Mouse (Mus musculus): Measurements from ENCODE around the gene Dnal4. TPM values are rescaled to one million over a fixed set of nuclear protein-coding genes. Genes with fewer than 3 reads are reported as not detected.
"Not testable (repeated sequence)": the region's sequence is repeated elsewhere in the genome, so short reads cannot be mapped to it uniquely, and the experiment has no call there.

The Dnal4 gene
- polyA plus RNA-seq, 1 experiment from 2014 or later, result 69.0 TPM

DNA sequence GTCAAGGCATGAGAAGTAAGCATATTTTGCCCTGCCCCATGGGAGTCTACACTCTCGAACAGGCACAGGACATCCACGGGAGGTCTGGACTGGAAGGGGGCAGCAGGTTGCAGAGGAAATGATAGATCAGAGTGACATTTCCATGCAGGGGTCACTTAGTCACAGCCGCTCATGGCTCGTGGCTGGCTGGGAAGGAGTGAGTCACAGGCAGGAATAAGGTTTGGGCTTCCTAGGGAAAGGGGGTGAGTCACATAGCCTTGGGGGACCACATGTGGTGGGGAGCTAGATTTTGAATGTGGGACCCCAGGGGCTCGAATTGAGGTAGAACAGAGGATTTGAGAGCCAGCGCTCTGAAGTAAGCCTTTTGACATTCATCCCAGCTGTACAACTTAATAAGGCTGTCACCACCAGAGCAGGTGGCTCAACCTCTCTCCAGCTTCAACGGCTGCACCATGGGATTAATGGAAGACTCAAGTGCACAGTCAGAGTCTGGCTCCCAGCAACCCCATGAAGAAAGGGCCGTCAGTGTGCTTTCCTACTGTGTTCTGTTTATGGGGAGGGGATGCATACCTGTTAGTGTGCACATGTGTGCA is 36.1 kb upstream of the Dnal4 start:
- Histone ChIP-seq H3K4me1 (ENCODE audit: control insufficient read depth, insufficient read depth, low read length) (no peaks in the 10 kb centered on the region), H3K36me3 (ENCODE audit: control insufficient read depth, insufficient read depth, low read length) (no peaks in the 10 kb centered on the region), H3K27ac (ENCODE audit: low read length) (no peak overlapping the region), H3K9me3 (replicated peaks; ENCODE audit: control insufficient read depth, low read length, poor library complexity, severe bottlenecking) (no peaks in the 10 kb centered on the region; the same call in 1 of the 2 replicates), H3K4me3 (ENCODE audit: low read depth, low read length) (no peak overlapping the region), H3K27me3 (ENCODE audit: control insufficient read depth, insufficient read depth, low read depth, low read length) (no peaks in the 10 kb centered on the region), H3K9ac (ENCODE audit: low read depth, low read length) (no peak overlapping the region), H3K4me2 (ENCODE audit: low read length) (no peak overlapping the region)
- no peak for ATAC-seq
- WGBS, result 30% methylated on average over 8 of the region's 8 CpGs

DNA sequence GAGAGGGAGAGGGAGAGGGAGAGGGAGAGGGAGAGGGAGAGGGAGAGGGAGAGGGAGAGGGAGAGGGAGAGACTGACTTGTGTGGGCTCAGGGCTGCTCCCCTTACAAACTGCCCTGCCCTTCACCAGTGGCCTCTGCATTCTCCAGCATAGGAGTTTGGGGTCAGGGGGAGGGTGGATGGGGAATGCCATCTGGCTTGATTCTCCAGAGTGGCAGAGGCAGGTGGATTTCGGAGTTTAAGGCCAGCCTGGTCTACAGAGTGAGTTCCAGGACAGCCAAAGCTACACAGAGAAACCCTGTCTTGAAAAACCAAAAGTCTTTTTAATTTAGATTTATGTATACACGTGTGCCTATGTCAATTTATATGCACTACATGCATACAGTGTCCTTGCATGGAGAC is 35.2 kb upstream of the Dnal4 start:
- not testable (repeated sequence) for H3K4me1 ChIP-seq (ENCODE audit: control insufficient read depth, insufficient read depth, low read length); H3K4me3 ChIP-seq (ENCODE audit: low read depth, low read length); ATAC-seq; H3K36me3 ChIP-seq (ENCODE audit: control insufficient read depth, insufficient read depth, low read length); H3K9me3 ChIP-seq (replicated peaks; ENCODE audit: control insufficient read depth, low read length, poor library complexity, severe bottlenecking); H3K27ac ChIP-seq (ENCODE audit: low read length); H3K27me3 ChIP-seq (ENCODE audit: control insufficient read depth, insufficient read depth, low read depth, low read length); H3K9ac ChIP-seq (ENCODE audit: low read depth, low read length); H3K4me2 ChIP-seq (ENCODE audit: low read length)
- WGBS, result 76% methylated on average over 2 of the region's 2 CpGs

- 67% methylated on average over 4 of the region's 4 CpGs for WGBS
- H3K4me3 ChIP-seq (ENCODE audit: low read depth, low read length), result no peak overlapping the region
- no peaks in the 10 kb centered on the region for H3K9me3 ChIP-seq (replicated peaks; ENCODE audit: control insufficient read depth, low read length, poor library complexity, severe bottlenecking)
- H3K27me3 ChIP-seq (ENCODE audit: control insufficient read depth, insufficient read depth, low read depth, low read length), result peaks cover 13% of the 10 kb centered on the region
- ATAC-seq, result no peak
- H3K27ac ChIP-seq (ENCODE audit: low read length), result no peak overlapping the region
- no peaks in the 10 kb centered on the region for H3K36me3 ChIP-seq (ENCODE audit: control insufficient read depth, insufficient read depth, low read length)
- no peak overlapping the region for H3K4me2 ChIP-seq (ENCODE audit: low read length)
- no peaks in the 10 kb centered on the region for H3K4me1 ChIP-seq (ENCODE audit: control insufficient read depth, insufficient read depth, low read length)
- H3K9ac ChIP-seq (ENCODE audit: low read depth, low read length), result no peak overlapping the region
These were observed 33.3 kb upstream of the Dnal4 start for GRCm38 (mm10) chr15:79810997-79811396.

- Histone ChIP-seq H3K4me2 (ENCODE audit: low read length) (no peak overlapping the region), H3K36me3 (ENCODE audit: control insufficient read depth, insufficient read depth, low read length) (no peaks in the 10 kb centered on the region), H3K4me3 (ENCODE audit: low read depth, low read length) (no peak overlapping the region), H3K27ac (ENCODE audit: low read length) (no peak overlapping the region), H3K27me3 (ENCODE audit: control insufficient read depth, insufficient read depth, low read depth, low read length) (peaks cover 14% of the 10 kb centered on the region), H3K9me3 (replicated peaks; ENCODE audit: control insufficient read depth, low read length, poor library complexity, severe bottlenecking) (no peaks in the 10 kb centered on the region), H3K9ac (ENCODE audit: low read depth, low read length) (no peak overlapping the region), H3K4me1 (ENCODE audit: control insufficient read depth, insufficient read depth, low read length) (peaks cover 6% of the 10 kb centered on the region; the same call in 1 of the 2 replicates)
- WGBS, result 66% methylated on average over 3 of the region's 3 CpGs
- ATAC-seq, result no peak
These were observed 32.4 kb upstream of the Dnal4 start for GRCm38 (mm10) chr15:79810061-79810460.

GRCm38 (mm10) chr15:79808658-79809057 is 31.0 kb upstream of the Dnal4 start:
- Histone ChIP-seq H3K9ac (ENCODE audit: low read depth, low read length) (no peak overlapping the region), H3K4me3 (ENCODE audit: low read depth, low read length) (no peak overlapping the region), H3K27me3 (ENCODE audit: control insufficient read depth, insufficient read depth, low read depth, low read length) (peaks cover 14% of the 10 kb centered on the region), H3K4me2 (ENCODE audit: low read length) (no peak overlapping the region), H3K36me3 (ENCODE audit: control insufficient read depth, insufficient read depth, low read length) (no peaks in the 10 kb centered on the region), H3K9me3 (replicated peaks; ENCODE audit: control insufficient read depth, low read length, poor library complexity, severe bottlenecking) (no peaks in the 10 kb centered on the region), H3K27ac (ENCODE audit: low read length) (no peak overlapping the region), H3K4me1 (ENCODE audit: control insufficient read depth, insufficient read depth, low read length) (peaks cover 7% of the 10 kb centered on the region; the same call in 1 of the 2 replicates)
- no peak for ATAC-seq
- WGBS, result 52% methylated on average over 5 of the region's 5 CpGs

- H3K36me3 ChIP-seq (ENCODE audit: control insufficient read depth, insufficient read depth, low read length), result no peaks in the 10 kb centered on the region
- H3K4me3 ChIP-seq (ENCODE audit: low read depth, low read length), result no peak overlapping the region
- no peak overlapping the region for H3K27ac ChIP-seq (ENCODE audit: low read length)
- no peak for ATAC-seq
- peaks cover 11% of the 10 kb centered on the region; the same call in 1 of the 2 replicates for H3K4me1 ChIP-seq (ENCODE audit: control insufficient read depth, insufficient read depth, low read length)
- 35% methylated on average over 5 of the region's 5 CpGs for WGBS
- H3K9ac ChIP-seq (ENCODE audit: low read depth, low read length), result no peak overlapping the region
- H3K27me3 ChIP-seq (ENCODE audit: control insufficient read depth, insufficient read depth, low read depth, low read length), result peaks cover 14% of the 10 kb centered on the region
- no peaks in the 10 kb centered on the region for H3K9me3 ChIP-seq (replicated peaks; ENCODE audit: control insufficient read depth, low read length, poor library complexity, severe bottlenecking)
- no peak overlapping the region for H3K4me2 ChIP-seq (ENCODE audit: low read length)
These were observed 30.5 kb upstream of the Dnal4 start for GRCm38 (mm10) chr15:79808114-79808513.

DNA sequence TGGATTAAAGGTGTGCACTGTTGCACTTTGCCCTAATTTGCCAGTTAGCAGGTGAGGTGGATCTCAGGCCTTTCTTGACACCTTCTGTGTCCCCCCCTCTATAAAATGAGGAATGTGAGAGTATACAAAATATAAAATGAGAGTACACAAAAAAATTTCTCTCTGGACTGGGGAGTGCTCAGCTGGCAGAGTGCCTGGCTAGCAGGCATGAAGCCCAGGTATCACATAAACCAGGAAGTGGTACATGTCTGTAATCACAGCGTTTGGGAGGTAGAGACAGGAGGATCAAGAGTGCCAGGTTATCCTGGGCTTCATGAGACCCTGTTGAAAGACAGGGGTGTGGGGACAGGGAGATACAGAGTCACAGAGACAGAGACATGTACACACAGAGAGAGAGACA is 29.4 kb upstream of the Dnal4 start:
- no peak overlapping the region for H3K4me2 ChIP-seq (ENCODE audit: low read length)
- no peak for ATAC-seq
- WGBS, result 53% methylated on average over 1 of the region's 1 CpGs
- no peak overlapping the region for H3K27ac ChIP-seq (ENCODE audit: low read length)
- peaks cover 19% of the 10 kb centered on the region for H3K4me1 ChIP-seq (ENCODE audit: control insufficient read depth, insufficient read depth, low read length)
- H3K9me3 ChIP-seq (replicated peaks; ENCODE audit: control insufficient read depth, low read length, poor library complexity, severe bottlenecking), result no peaks in the 10 kb centered on the region
- peaks cover 15% of the 10 kb centered on the region for H3K27me3 ChIP-seq (ENCODE audit: control insufficient read depth, insufficient read depth, low read depth, low read length)
- no peak overlapping the region for H3K9ac ChIP-seq (ENCODE audit: low read depth, low read length)
- H3K4me3 ChIP-seq (ENCODE audit: low read depth, low read length), result no peak overlapping the region
- H3K36me3 ChIP-seq (ENCODE audit: control insufficient read depth, insufficient read depth, low read length), result no peaks in the 10 kb centered on the region

DNA sequence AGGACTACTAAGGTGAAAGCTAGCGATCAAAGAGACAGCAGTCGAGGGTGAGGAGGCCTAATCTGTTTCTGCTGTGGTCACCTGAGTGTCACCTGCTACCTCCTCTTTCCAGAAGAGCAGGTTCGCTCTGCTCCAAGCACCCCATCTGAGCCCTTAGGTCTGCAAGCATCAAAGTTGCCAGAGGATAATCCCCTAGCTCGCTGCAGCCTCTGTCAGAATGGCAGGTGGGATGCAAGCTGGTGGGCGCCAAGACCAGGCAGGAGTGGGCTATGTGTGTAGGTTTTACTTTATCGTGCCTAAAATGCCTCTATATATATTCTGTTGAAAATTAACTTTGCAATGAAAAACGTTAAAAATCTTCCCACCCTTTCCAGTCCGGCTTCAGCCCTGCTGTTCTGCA is 27.6 kb upstream of the Dnal4 start:
- H3K27me3 ChIP-seq (ENCODE audit: control insufficient read depth, insufficient read depth, low read depth, low read length), result peaks cover 16% of the 10 kb centered on the region
- no peak for ATAC-seq
- no peaks in the 10 kb centered on the region for H3K9me3 ChIP-seq (replicated peaks; ENCODE audit: control insufficient read depth, low read length, poor library complexity, severe bottlenecking)
- peak overlapping the region; percentile 87 for H3K9ac ChIP-seq (ENCODE audit: low read depth, low read length)
- peak overlapping the region; percentile 61 for H3K4me2 ChIP-seq (ENCODE audit: low read length)
- H3K36me3 ChIP-seq (ENCODE audit: control insufficient read depth, insufficient read depth, low read length), result no peaks in the 10 kb centered on the region
- peak overlapping the region; percentile 89 for H3K27ac ChIP-seq (ENCODE audit: low read length)
- WGBS, result 25% methylated on average over 8 of the region's 8 CpGs
- peaks cover 20% of the 10 kb centered on the region for H3K4me1 ChIP-seq (ENCODE audit: control insufficient read depth, insufficient read depth, low read length)
- peak overlapping the region; percentile 81 for H3K4me3 ChIP-seq (ENCODE audit: low read depth, low read length)

GRCm38 (mm10) chr15:79804352-79805071 is 26.9 kb upstream of the Dnal4 start, which contains the start of gene Nptxr:
TSS of gene Nptxr (minus strand) at chr15:79804766.
- Histone ChIP-seq H3K27ac (ENCODE audit: low read length) (peak within 1 kb of the TSS; percentile 89), H3K4me3 (ENCODE audit: low read depth, low read length) (peak within 1 kb of the TSS; percentile 81), H3K4me1 (ENCODE audit: control insufficient read depth, insufficient read depth, low read length) (peaks cover 20% of the 10 kb centered on the region), H3K4me2 (ENCODE audit: low read length) (peak within 1 kb of the TSS; percentile 61), H3K9ac (ENCODE audit: low read depth, low read length) (peak within 1 kb of the TSS; percentile 87), H3K27me3 (ENCODE audit: control insufficient read depth, insufficient read depth, low read depth, low read length) (peaks cover 16% of the 10 kb centered on the region), H3K36me3 (ENCODE audit: control insufficient read depth, insufficient read depth, low read length) (no peaks in the 10 kb centered on the region), H3K9me3 (replicated peaks; ENCODE audit: control insufficient read depth, low read length, poor library complexity, severe bottlenecking) (no peaks in the 10 kb centered on the region)
- WGBS, result under 1% methylated on average over 42 of the region's 91 CpGs
- ATAC-seq, result peak; percentile 80
